Comparison of ENCODE assay signal across 13 mouse cellular contexts in genomic region chr10:115332420-115332952, GRCm38 (mm10). TPM values are rescaled to one million over a fixed set of nuclear protein-coding genes. Genes with fewer than 3 reads are reported as not detected.
DNase-seq lines count a peak whose midpoint lies in the region; ATAC-seq and TF ChIP-seq lines count a peak whose summit lies in the region.
"Had no signal": no experiment of that assay in that cellular context is flagged by ENCODE, and none has a peak within 500 bp of the region (broad histone marks: within the 10 kb centered on the region; RNA-seq: fewer than 3 reads in every experiment).

No protein-coding gene starts in this region.

- no peak overlapping the region for H3K9ac ChIP-seq in embryonic facial prominence, embryonic 14.5 days (ENCODE audit: low read depth, low read length)
- H3K9ac ChIP-seq in CH12.LX (ENCODE audit: insufficient read depth, low read depth): peak overlapping the region; percentile 87
- no peak overlapping the region for H3K9ac ChIP-seq in heart, embryonic 13.5 days
- H3K9ac ChIP-seq in liver, postnatal 0 days (replicated peaks): no peak overlapping the region
- H3K9ac ChIP-seq: liver, embryonic 13.5 days had no signal

- ATAC-seq in embryonic facial prominence, embryonic 14.5 days (ENCODE audit: low read depth): no peak
- ATAC-seq in heart, embryonic 13.5 days (ENCODE audit: extremely low read depth, insufficient number of reproducible peaks, low FRiP score, low TSS enrichment): no peak
- ATAC-seq in liver, postnatal 0 days: no peak

- no peaks in the 10 kb centered on the region for H3K36me3 ChIP-seq in embryonic facial prominence, embryonic 14.5 days (ENCODE audit: control insufficient read depth, insufficient read depth, low read length)
- no peaks in the 10 kb centered on the region for H3K36me3 ChIP-seq in embryonic facial prominence, embryonic 10.5 days (replicated peaks)
- H3K36me3 ChIP-seq in CH12.LX (replicated peaks in 1 of 2; ENCODE audit: control insufficient read depth in 1 of 2, insufficient read depth in 1 of 2, low read length in 1 of 2): peaks cover 0 to 4% of the 10 kb centered on the region in 2 experiments
- no peaks in the 10 kb centered on the region for H3K36me3 ChIP-seq in heart, embryonic 13.5 days
- no peaks in the 10 kb centered on the region for H3K36me3 ChIP-seq in liver, postnatal 0 days (replicated peaks; ENCODE audit: insufficient read depth, low read length)
- H3K36me3 ChIP-seq: liver, embryonic 13.5 days had no signal

- DNase-seq in embryonic facial prominence, embryonic 14.5 days (ENCODE audit: low spot score): no peak
- DNase-seq in embryonic facial prominence, embryonic 10.5 days (ENCODE audit: low spot score): no peak
- DNase-seq in 3134 (ENCODE audit: extremely low read depth, insufficient read length, low spot score) (peak; percentile 75), CH12.LX (ENCODE audit: extremely low read depth) (peak; percentile 72)
- no peak for DNase-seq in liver, postnatal 0 days
- no peak for DNase-seq in yolk sac, embryonic 10.5 days (ENCODE audit: low spot score)
- DNase-seq in urinary bladder, postnatal 25 days (ENCODE audit: low spot score): no peak
- DNase-seq: layer of hippocampus, adult 9-11 months; liver, embryonic 13.5 days; thymus, adult 18-20 months had no signal

- 77% methylated on average over 8 of the region's 8 CpGs for WGBS in embryonic facial prominence, embryonic 14.5 days
- WGBS in embryonic facial prominence, embryonic 10.5 days: 82% methylated on average over 8 of the region's 8 CpGs
- 70% methylated on average over 8 of the region's 8 CpGs for WGBS in heart, embryonic 13.5 days
- 73% methylated on average over 8 of the region's 8 CpGs for WGBS in liver, postnatal 0 days (ENCODE audit: insufficient replicate concordance)

- no peak overlapping the region for H3K4me2 ChIP-seq in embryonic facial prominence, embryonic 14.5 days (ENCODE audit: low read depth, low read length)
- H3K4me2 ChIP-seq in CH12.LX (ENCODE audit: insufficient read depth, low read depth, poor library complexity, severe bottlenecking): peak overlapping the region; percentile 96
- H3K4me2 ChIP-seq in heart, embryonic 13.5 days: no peak overlapping the region
- H3K4me2 ChIP-seq in liver, postnatal 0 days (ENCODE audit: low read depth, low read length): no peak overlapping the region
- H3K4me2 ChIP-seq: liver, embryonic 13.5 days had no signal

- peak; percentile 56 for TF ChIP-seq POLR2A in CH12.LX (IDR thresholded peaks at IDR 0.05; ENCODE audit: low read depth, low read length)

- no peaks in the 10 kb centered on the region for H3K27me3 ChIP-seq in embryonic facial prominence, embryonic 14.5 days (replicated peaks; ENCODE audit: control insufficient read depth, insufficient read depth, low read length)
- H3K27me3 ChIP-seq in embryonic facial prominence, embryonic 10.5 days (replicated peaks; ENCODE audit: low read depth, poor library complexity, severe bottlenecking): no peaks in the 10 kb centered on the region
- no peaks in the 10 kb centered on the region for H3K27me3 ChIP-seq in CH12.LX (replicated peaks)
- H3K27me3 ChIP-seq in heart, embryonic 13.5 days (replicated peaks): no peaks in the 10 kb centered on the region
- no peaks in the 10 kb centered on the region for H3K27me3 ChIP-seq in liver, postnatal 0 days (ENCODE audit: insufficient read depth, low read length)
- H3K27me3 ChIP-seq: liver, embryonic 13.5 days had no signal

- no peaks in the 10 kb centered on the region for H3K9me3 ChIP-seq in embryonic facial prominence, embryonic 14.5 days (ENCODE audit: control insufficient read depth, low read length)
- no peaks in the 10 kb centered on the region for H3K9me3 ChIP-seq in embryonic facial prominence, embryonic 10.5 days
- no peaks in the 10 kb centered on the region for H3K9me3 ChIP-seq in CH12.LX (replicated peaks; ENCODE audit: low read length)
- no peaks in the 10 kb centered on the region for H3K9me3 ChIP-seq in heart, embryonic 13.5 days
- H3K9me3 ChIP-seq in liver, postnatal 0 days (ENCODE audit: low read length): no peaks in the 10 kb centered on the region
- H3K9me3 ChIP-seq: liver, embryonic 13.5 days had no signal

- H3K27ac ChIP-seq in embryonic facial prominence, embryonic 14.5 days (replicated peaks; ENCODE audit: low read depth, low read length): 0 out of 2 replicates have a peak overlapping the region, but pooled peaks have one; percentile 13
- no peak overlapping the region for H3K27ac ChIP-seq in embryonic facial prominence, embryonic 10.5 days (replicated peaks)
- H3K27ac ChIP-seq in CH12.LX (ENCODE audit: insufficient read depth, low read depth): peak overlapping the region; percentile 100
- 0 out of 2 replicates have a peak overlapping the region, but pooled peaks have one; percentile 20 for H3K27ac ChIP-seq in heart, embryonic 13.5 days (replicated peaks)
- no peak overlapping the region for H3K27ac ChIP-seq in liver, postnatal 0 days (ENCODE audit: low read depth)
- H3K27ac ChIP-seq: kidney, postnatal 0 days; liver, embryonic 13.5 days had no signal

- no peak for TF ChIP-seq RAD21 in CH12.LX (IDR thresholded peaks at IDR 0.05; ENCODE audit: low read depth, low read length)

- H3K4me1 ChIP-seq in embryonic facial prominence, embryonic 14.5 days (ENCODE audit: control insufficient read depth, insufficient read depth, low read length): no peaks in the 10 kb centered on the region
- H3K4me1 ChIP-seq in embryonic facial prominence, embryonic 10.5 days: no peaks in the 10 kb centered on the region
- H3K4me1 ChIP-seq in CH12.LX (ENCODE audit: control insufficient read depth in 1 of 2, insufficient read depth in 2 of 2): peaks cover 26 to 67% of the 10 kb centered on the region in 2 experiments
- H3K4me1 ChIP-seq in heart, embryonic 13.5 days: peaks cover 13% of the 10 kb centered on the region
- H3K4me1 ChIP-seq in liver, postnatal 0 days (ENCODE audit: insufficient read depth): no peaks in the 10 kb centered on the region
- H3K4me1 ChIP-seq: liver, embryonic 13.5 days had no signal

- in situ Hi-C loops in CH12.LX (cut with MboI; ENCODE audit: low pct_ligation_motif_present, low pct_unique_long_range_greater_than_20kb, low sequenced_read_pairs): loop anchor here (5.0 kb wide), 1 partner anchor 55 kb away; no protein-coding TSS in a partner anchor

- dilution Hi-C loops in CH12.LX (cut with MboI; ENCODE audit: extremely low pct_ligation_motif_present, extremely low pct_unique_long_range_greater_than_20kb, low sequenced_read_pairs): no loop called here

- 0 out of 2 replicates have a peak, but pooled peaks have one; percentile 5 for TF ChIP-seq EP300 in CH12.LX (IDR thresholded peaks at IDR 0.05; ENCODE audit: low read length)
- no peak for TF ChIP-seq EP300 in liver, postnatal 0 days (IDR thresholded peaks at IDR 0.05; ENCODE audit: low read depth)

- no peak for TF ChIP-seq CTCF in CH12.LX (conservative IDR thresholded peaks at IDR 0.05 in 1 of 2, IDR thresholded peaks at IDR 0.05 in 1 of 2; ENCODE audit: low read depth in 2 of 2, low read length in 2 of 2)
- TF ChIP-seq CTCF in liver, postnatal 0 days (IDR thresholded peaks at IDR 0.05; ENCODE audit: low read depth): no peak

- no peak overlapping the region for H3K4me3 ChIP-seq in embryonic facial prominence, embryonic 14.5 days (ENCODE audit: low read depth, low read length)
- no peak overlapping the region for H3K4me3 ChIP-seq in embryonic facial prominence, embryonic 10.5 days
- peak overlapping the region; percentile 31 to 42 (median 34) for H3K4me3 ChIP-seq in CH12.LX (replicated peaks in 1 of 3; ENCODE audit: low read depth in 2 of 3, low read length in 2 of 3, poor library complexity in 1 of 3)
- no peak overlapping the region for H3K4me3 ChIP-seq in heart, embryonic 13.5 days
- H3K4me3 ChIP-seq in liver, postnatal 0 days (ENCODE audit: low read depth, low read length): no peak overlapping the region
- H3K4me3 ChIP-seq: erythroblast, embryonic 14.5 days; liver, embryonic 13.5 days had no signal

- H3K79me2 ChIP-seq in CH12.LX (replicated peaks; ENCODE audit: control insufficient read depth, extremely low read depth, insufficient read depth, poor library complexity, severe bottlenecking): 0 out of 2 replicates have a peak, but pooled peaks cover 3% of the 10 kb centered on the region

RNA-seq across cellular contexts. Expression of gene Rab21, which starts 17.1 kb away (rescaled TPM):
- 7.1 and 9.4 TPM in 2 replicates for polyA plus RNA-seq in embryonic facial prominence, embryonic 14.5 days (2014; fragmentation: Nextera tagmentation; extraction: Ambion mirVana)
- polyA plus RNA-seq in embryonic facial prominence, embryonic 10.5 days (2016; fragmentation: Nextera tagmentation; extraction: Ambion mirVana): 2.6 and 2.9 TPM in 2 replicates
- total RNA-seq in CH12.LX (2012; rRNA removed): 45.0 and 55.6 TPM in 2 replicates
- total RNA-seq in CH12.LX (2014; rRNA removed): 57.4 and 57.9 TPM in 2 replicates
- 52.8 and 58.4 TPM in 2 replicates for polyA plus RNA-seq in CH12.LX (2012; ENCODE audit: insufficient read length, low read depth)
- 4.6 and 5.0 TPM in 2 replicates for polyA plus RNA-seq in heart, embryonic 13.5 days (2015; fragmentation: Nextera tagmentation; extraction: Ambion mirVana)
- 5.8 and 10.0 TPM in 2 replicates for polyA plus RNA-seq in liver, postnatal 0 days (2015; fragmentation: Nextera tagmentation; extraction: Ambion mirVana)

RNA-seq across cellular contexts. Expression of gene Tmem19, which starts 29.8 kb away (rescaled TPM):
- polyA plus RNA-seq in embryonic facial prominence, embryonic 14.5 days (2014; fragmentation: Nextera tagmentation; extraction: Ambion mirVana): 29.3 and 36.2 TPM in 2 replicates
- 26.1 and 27.9 TPM in 2 replicates for polyA plus RNA-seq in embryonic facial prominence, embryonic 10.5 days (2016; fragmentation: Nextera tagmentation; extraction: Ambion mirVana)
- total RNA-seq in CH12.LX (2012; rRNA removed) (20.9 and 25.7 TPM in 2 replicates), CH12.LX (2014; rRNA removed) (26.0 and 34.3 TPM in 2 replicates)
- polyA plus RNA-seq in CH12.LX (2012; ENCODE audit: insufficient read length, low read depth): 22.9 and 29.3 TPM in 2 replicates
- 20.3 and 20.5 TPM in 2 replicates for polyA plus RNA-seq in heart, embryonic 13.5 days (2015; fragmentation: Nextera tagmentation; extraction: Ambion mirVana)
- 16.3 and 19.3 TPM in 2 replicates for polyA plus RNA-seq in liver, postnatal 0 days (2015; fragmentation: Nextera tagmentation; extraction: Ambion mirVana)

RNA-seq across cellular contexts. Expression of gene Thap2, which starts 51.8 kb away (rescaled TPM):
- polyA plus RNA-seq in embryonic facial prominence, embryonic 14.5 days (2014; fragmentation: Nextera tagmentation; extraction: Ambion mirVana): 14.3 and 15.6 TPM in 2 replicates
- 24.1 and 26.2 TPM in 2 replicates for polyA plus RNA-seq in embryonic facial prominence, embryonic 10.5 days (2016; fragmentation: Nextera tagmentation; extraction: Ambion mirVana)
- 7.6 and 11.3 TPM in 2 replicates for total RNA-seq in CH12.LX (2012; rRNA removed)
- total RNA-seq in CH12.LX (2014; rRNA removed): 6.9 and 7.9 TPM in 2 replicates
- 4.3 and 4.8 TPM in 2 replicates for polyA plus RNA-seq in CH12.LX (2012; ENCODE audit: insufficient read length, low read depth)
- 13.5 and 15.2 TPM in 2 replicates for polyA plus RNA-seq in heart, embryonic 13.5 days (2015; fragmentation: Nextera tagmentation; extraction: Ambion mirVana)
- polyA plus RNA-seq in liver, postnatal 0 days (2015; fragmentation: Nextera tagmentation; extraction: Ambion mirVana): 5.0 and 5.5 TPM in 2 replicates

RNA-seq across cellular contexts. Expression of gene Zfc3h1, which starts 52.3 kb away (rescaled TPM):
- 26.6 and 27.4 TPM in 2 replicates for polyA plus RNA-seq in embryonic facial prominence, embryonic 14.5 days (2014; fragmentation: Nextera tagmentation; extraction: Ambion mirVana)
- 17.0 and 19.0 TPM in 2 replicates for polyA plus RNA-seq in embryonic facial prominence, embryonic 10.5 days (2016; fragmentation: Nextera tagmentation; extraction: Ambion mirVana)
- total RNA-seq in CH12.LX (2012; rRNA removed) (29.8 and 40.7 TPM in 2 replicates), CH12.LX (2014; rRNA removed) (51.7 and 58.3 TPM in 2 replicates)
- polyA plus RNA-seq in CH12.LX (2012; ENCODE audit: insufficient read length, low read depth): 39.2 and 48.7 TPM in 2 replicates
- polyA plus RNA-seq in heart, embryonic 13.5 days (2015; fragmentation: Nextera tagmentation; extraction: Ambion mirVana): 10.8 and 12.3 TPM in 2 replicates
- 4.9 and 5.0 TPM in 2 replicates for polyA plus RNA-seq in liver, postnatal 0 days (2015; fragmentation: Nextera tagmentation; extraction: Ambion mirVana)

Comparison
In these comparisons a context has a peak if more than half of its experiments do, and no peak if none do; other contexts are left out.
1. H3K27ac ChIP-seq: peak in embryonic facial prominence, embryonic 14.5 days (single experiment), CH12.LX (single experiment) and heart, embryonic 13.5 days (single experiment); none in embryonic facial prominence, embryonic 10.5 days (single experiment) and liver, postnatal 0 days (single experiment).
2. DNase-seq: peak in 3134 (single experiment) and CH12.LX (single experiment); none in embryonic facial prominence, embryonic 14.5 days (single experiment), embryonic facial prominence, embryonic 10.5 days (single experiment), liver, postnatal 0 days (single experiment), yolk sac, embryonic 10.5 days (single experiment) and urinary bladder, postnatal 25 days (single experiment).
3. H3K4me3 ChIP-seq: peak in CH12.LX (3 of 3); none in embryonic facial prominence, embryonic 14.5 days (single experiment), embryonic facial prominence, embryonic 10.5 days (single experiment), heart, embryonic 13.5 days (single experiment) and liver, postnatal 0 days (single experiment).